Mouse (Mus musculus): ENCODE measurements around the gene Arntl2. TPM values are rescaled to one million over a fixed set of nuclear protein-coding genes. Genes with fewer than 3 reads are reported as not detected.

Arntl2 gene
- total RNA-seq, 1 experiment = 8.4 TPM

- Histone ChIP-seq H3K27ac (ENCODE audit: insufficient read depth, low read depth, low read length, poor library complexity, severe bottlenecking) (no peak overlapping the region), H3K9ac (ENCODE audit: insufficient read depth, low read depth, low read length, poor library complexity, severe bottlenecking) (no peak overlapping the region), H3K4me1 (ENCODE audit: control insufficient read depth in 2 of 2, insufficient read depth in 2 of 2, low read length in 2 of 2, poor library complexity in 1 of 2) (0 out of 4 replicates have a peak, but pooled peaks cover 0 to 2% of the 10 kb centered on the region in 2 experiments), H3K9me3 (ENCODE audit: control insufficient read depth, insufficient read depth, low read depth, low read length) (no peaks in the 10 kb centered on the region), H3K36me3 (ENCODE audit: control insufficient read depth, insufficient read depth, low read length, poor library complexity, severe bottlenecking) (peaks cover 5% of the 10 kb centered on the region), H3K4me3 (ENCODE audit: insufficient read depth in 1 of 2, low read depth in 1 of 2, low read length in 2 of 2, poor library complexity in 1 of 2, severe bottlenecking in 1 of 2) (no peak overlapping the region)
- DNase-seq (ENCODE audit: low read depth, low spot score) = peak; percentile 36
- in situ Hi-C loops (cut with MboI; ENCODE audit: low sequenced_read_pairs in 2 of 2, unreplicated experiment in 2 of 2) = no loop called here
- TF ChIP-seq MAFK (IDR thresholded peaks at IDR 0.05; ENCODE audit: insufficient read depth, low read depth, low read length) = no peak
- no peak for TF ChIP-seq CHD2 (IDR thresholded peaks at IDR 0.05; ENCODE audit: low read depth, low read length)
- TF ChIP-seq ZNF384 (IDR thresholded peaks at IDR 0.05; ENCODE audit: low read depth, low read length) = peak; percentile 98
- no peak for TF ChIP-seq HCFC1 (IDR thresholded peaks at IDR 0.05; ENCODE audit: borderline replicate concordance, insufficient read depth, low read length)
- TF ChIP-seq ZC3H11A (IDR thresholded peaks at IDR 0.05; ENCODE audit: borderline replicate concordance, low read depth, low read length) = no peak
Observed at GRCm38 (mm10) chr6:146762264-146762898, 33.5 kb upstream of the Arntl2 start.

- in situ Hi-C loops (cut with MboI; ENCODE audit: low sequenced_read_pairs in 2 of 2, unreplicated experiment in 2 of 2) = no loop called here
- H3K36me3 ChIP-seq (ENCODE audit: control insufficient read depth, insufficient read depth, low read length, poor library complexity, severe bottlenecking) = peaks cover 9% of the 10 kb centered on the region
- TF ChIP-seq ZNF384 (IDR thresholded peaks at IDR 0.05; ENCODE audit: low read depth, low read length) = no peak
- H3K4me1 ChIP-seq (ENCODE audit: control insufficient read depth in 2 of 2, insufficient read depth in 2 of 2, low read length in 2 of 2, poor library complexity in 1 of 2) = 0 out of 4 replicates have a peak, but pooled peaks cover 0 to 2% of the 10 kb centered on the region in 2 experiments
- no peaks in the 10 kb centered on the region for H3K9me3 ChIP-seq (ENCODE audit: control insufficient read depth, insufficient read depth, low read depth, low read length)
- no peak overlapping the region for H3K4me3 ChIP-seq (ENCODE audit: insufficient read depth in 1 of 2, low read depth in 1 of 2, low read length in 2 of 2, poor library complexity in 1 of 2, severe bottlenecking in 1 of 2)
- no peak overlapping the region for H3K27ac ChIP-seq (ENCODE audit: insufficient read depth, low read depth, low read length, poor library complexity, severe bottlenecking)
- no peak overlapping the region for H3K9ac ChIP-seq (ENCODE audit: insufficient read depth, low read depth, low read length, poor library complexity, severe bottlenecking)
- DNase-seq (ENCODE audit: low read depth, low spot score) = no peak
Observed at GRCm38 (mm10) chr6:146764593-146764992, 31.3 kb upstream of the Arntl2 start.

GRCm38 (mm10) chr6:146765270-146765669 lies 30.6 kb upstream of the Arntl2 start:
- H3K9me3 ChIP-seq (ENCODE audit: control insufficient read depth, insufficient read depth, low read depth, low read length) = no peaks in the 10 kb centered on the region
- H3K27ac ChIP-seq (ENCODE audit: insufficient read depth, low read depth, low read length, poor library complexity, severe bottlenecking) = no peak overlapping the region
- H3K36me3 ChIP-seq (ENCODE audit: control insufficient read depth, insufficient read depth, low read length, poor library complexity, severe bottlenecking) = peaks cover 9% of the 10 kb centered on the region
- 0 out of 4 replicates have a peak, but pooled peaks cover 0 to 2% of the 10 kb centered on the region in 2 experiments for H3K4me1 ChIP-seq (ENCODE audit: control insufficient read depth in 2 of 2, insufficient read depth in 2 of 2, low read length in 2 of 2, poor library complexity in 1 of 2)
- no peak for DNase-seq (ENCODE audit: low read depth, low spot score)
- H3K9ac ChIP-seq (ENCODE audit: insufficient read depth, low read depth, low read length, poor library complexity, severe bottlenecking) = no peak overlapping the region
- TF ChIP-seq MAFK (IDR thresholded peaks at IDR 0.05; ENCODE audit: insufficient read depth, low read depth, low read length) (no peak), HCFC1 (IDR thresholded peaks at IDR 0.05; ENCODE audit: borderline replicate concordance, insufficient read depth, low read length) (no peak), ZNF384 (IDR thresholded peaks at IDR 0.05; ENCODE audit: low read depth, low read length) (no peak), ZC3H11A (IDR thresholded peaks at IDR 0.05; ENCODE audit: borderline replicate concordance, low read depth, low read length) (no peak), CHD2 (IDR thresholded peaks at IDR 0.05; ENCODE audit: low read depth, low read length) (no peak)
- H3K4me3 ChIP-seq (ENCODE audit: insufficient read depth in 1 of 2, low read depth in 1 of 2, low read length in 2 of 2, poor library complexity in 1 of 2, severe bottlenecking in 1 of 2) = no peak overlapping the region
- in situ Hi-C loops (cut with MboI; ENCODE audit: low sequenced_read_pairs in 2 of 2, unreplicated experiment in 2 of 2) = no loop called here

GRCm38 (mm10) chr6:146768813-146769404 lies 26.9 kb upstream of the Arntl2 start:
- Histone ChIP-seq H3K4me3 (ENCODE audit: insufficient read depth in 1 of 2, low read depth in 1 of 2, low read length in 2 of 2, poor library complexity in 1 of 2, severe bottlenecking in 1 of 2) (no peak overlapping the region), H3K36me3 (ENCODE audit: control insufficient read depth, insufficient read depth, low read length, poor library complexity, severe bottlenecking) (peaks cover 12% of the 10 kb centered on the region), H3K27ac (ENCODE audit: insufficient read depth, low read depth, low read length, poor library complexity, severe bottlenecking) (no peak overlapping the region), H3K4me1 (ENCODE audit: control insufficient read depth in 2 of 2, insufficient read depth in 2 of 2, low read length in 2 of 2, poor library complexity in 1 of 2) (no peaks in the 10 kb centered on the region), H3K9ac (ENCODE audit: insufficient read depth, low read depth, low read length, poor library complexity, severe bottlenecking) (no peak overlapping the region), H3K9me3 (ENCODE audit: control insufficient read depth, insufficient read depth, low read depth, low read length) (no peaks in the 10 kb centered on the region)
- no peak for TF ChIP-seq ZNF384 (IDR thresholded peaks at IDR 0.05; ENCODE audit: low read depth, low read length)
- TF ChIP-seq HCFC1 (IDR thresholded peaks at IDR 0.05; ENCODE audit: borderline replicate concordance, insufficient read depth, low read length) = no peak
- no peak for TF ChIP-seq CHD2 (IDR thresholded peaks at IDR 0.05; ENCODE audit: low read depth, low read length)
- TF ChIP-seq MAFK (IDR thresholded peaks at IDR 0.05; ENCODE audit: insufficient read depth, low read depth, low read length) = no peak
- TF ChIP-seq ZC3H11A (IDR thresholded peaks at IDR 0.05; ENCODE audit: borderline replicate concordance, low read depth, low read length) = no peak
- no peak for DNase-seq (ENCODE audit: low read depth, low spot score)
- in situ Hi-C loops (cut with MboI; ENCODE audit: low sequenced_read_pairs in 2 of 2, unreplicated experiment in 2 of 2) = no loop called here
